Mouse (Mus musculus) testis, adult 2 months (tissue): ENCODE results near the gene Sertad2.

Experiments
- CTCF ChIP-seq: fragments of 200-500 bp; IDR thresholded peaks from 2 replicates; pipeline ENCODE4 v1.5.1; 2012; ENCODE audit warnings: low read depth, mild to moderate bottlenecking, inconsistent platforms, low read length, moderate library complexity; ENCODE audit not compliant: control insufficient read depth, insufficient read depth, insufficient replicate concordance
- POLR2A ChIP-seq: fragments of 200-500 bp; IDR thresholded peaks from 2 replicates; pipeline ENCODE4 v1.6.1; 2012; ENCODE audit warnings: low read depth, mild to moderate bottlenecking, inconsistent platforms, low read length, moderate library complexity; ENCODE audit not compliant: control insufficient read depth

- TF ChIP-seq CTCF, result peak; percentile 73; the same call in 1 of the 2 replicates
- no peak for TF ChIP-seq POLR2A
These were observed 147.9 kb downstream of the Sertad2 start for GRCm38 (mm10) chr11:20691000-20691399.
